Mouse (Mus musculus): ENCODE results near the gene Rasgef1b.

Gene Rasgef1b

DNA sequence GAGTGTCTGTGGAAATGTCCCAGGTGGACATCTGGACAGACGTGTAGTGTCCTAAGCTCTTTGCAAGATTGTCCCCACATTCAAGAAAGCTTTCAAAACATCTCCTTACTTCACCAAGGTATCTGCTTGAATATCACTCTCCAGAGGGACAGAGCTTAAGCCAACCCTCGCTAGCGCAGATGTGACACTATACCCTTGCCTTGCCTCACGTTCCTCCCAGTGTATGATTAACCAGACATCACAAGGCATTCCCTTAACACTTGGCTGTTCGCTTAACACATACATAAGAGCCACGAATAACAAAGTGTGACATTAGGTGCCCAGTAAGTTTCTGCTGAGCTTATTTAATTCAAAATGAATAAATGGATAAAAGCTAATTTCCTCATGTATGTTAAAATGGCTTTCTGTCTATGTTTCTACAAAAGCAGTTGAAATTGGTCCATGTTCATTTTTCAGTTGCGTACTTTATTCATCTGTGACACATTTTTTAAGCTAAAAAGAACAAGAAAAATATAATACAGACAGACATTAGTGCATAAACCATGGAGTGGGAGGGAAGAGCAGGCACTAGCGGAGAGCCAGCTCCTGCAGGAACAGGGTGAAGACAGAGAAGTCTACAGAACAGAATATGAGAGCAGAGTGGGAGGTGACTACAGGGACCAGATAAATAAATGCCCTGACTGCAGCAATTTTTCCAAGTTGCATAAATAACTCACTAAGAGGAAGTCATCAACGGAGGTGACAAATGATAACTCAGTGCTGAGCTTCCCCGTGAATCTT lies 126.4 kb downstream of the Rasgef1b start:
- no peak for DNase-seq (ENCODE audit: low read depth)

DNA sequence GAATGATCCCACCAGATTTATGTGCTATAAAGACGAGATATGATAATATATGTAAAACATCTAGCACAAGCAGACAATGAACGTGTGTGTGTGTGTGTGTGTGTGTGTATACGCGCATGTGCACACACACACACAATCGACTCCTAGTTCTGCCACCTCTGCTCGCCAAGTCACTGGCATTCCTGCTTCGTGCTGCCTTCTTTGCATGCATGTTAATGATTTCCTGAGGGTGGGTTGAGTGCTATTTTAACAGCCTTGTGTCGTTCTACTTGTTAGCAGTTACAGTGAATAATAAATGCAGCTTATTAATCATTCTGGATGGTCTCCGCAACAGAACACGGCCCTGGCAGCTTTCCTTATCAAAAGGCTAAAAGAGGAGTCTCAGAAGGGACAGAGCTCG lies 129.5 kb downstream of the Rasgef1b start:
- DNase-seq (ENCODE audit: low read depth) = no peak

DNA sequence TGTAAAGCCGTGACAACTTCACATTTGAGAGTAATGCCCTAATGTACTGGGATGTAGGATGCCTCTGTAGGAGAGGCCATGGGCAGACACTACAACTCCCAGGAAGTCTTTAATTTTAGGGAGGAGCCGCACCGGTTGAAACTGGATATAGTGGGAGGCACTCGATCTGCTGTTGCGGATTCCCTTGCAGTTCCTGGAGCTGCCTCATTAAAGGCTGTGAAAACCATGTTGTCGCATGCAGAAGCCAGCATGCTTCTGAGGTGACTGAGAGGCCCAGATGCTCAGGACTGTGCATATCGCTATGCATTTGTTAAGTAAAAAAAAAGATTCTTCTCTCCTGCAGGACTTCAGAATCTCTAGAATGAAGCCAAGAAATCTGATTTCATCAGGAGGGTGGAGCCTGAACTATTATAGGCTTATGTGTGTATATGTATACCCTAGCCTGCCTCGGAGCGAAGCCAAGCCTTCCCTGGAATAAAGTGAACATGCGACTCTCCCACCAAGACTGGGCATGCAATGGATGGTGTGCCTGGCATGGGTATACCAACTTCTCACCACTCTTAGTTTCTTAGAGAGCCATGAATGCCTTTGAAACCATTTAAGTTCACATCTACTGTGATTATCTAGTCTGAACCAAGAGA lies 130.3 kb downstream of the Rasgef1b start:
- no peak for DNase-seq (ENCODE audit: low read depth)

DNA sequence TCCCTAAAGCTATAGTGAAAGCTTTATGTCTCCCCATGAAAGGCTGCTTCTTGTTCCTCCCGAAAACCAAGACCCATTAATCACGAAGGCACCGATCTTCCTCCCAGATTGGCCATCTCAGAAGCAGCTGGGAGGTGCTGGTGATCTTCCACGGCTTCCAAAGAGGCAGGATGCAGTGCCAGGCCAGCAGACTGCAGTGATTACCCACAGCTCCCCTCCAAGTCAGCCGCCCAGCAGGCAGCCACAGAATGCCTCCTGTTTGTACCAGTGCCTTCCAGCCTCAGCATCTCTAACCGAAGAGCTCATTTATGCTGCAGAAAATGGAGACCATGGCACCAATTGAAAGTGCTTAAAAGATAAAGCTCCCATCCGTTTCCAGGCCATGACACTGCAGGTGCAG lies 131.2 kb downstream of the Rasgef1b start:
- DNase-seq (ENCODE audit: low read depth) = no peak

DNA sequence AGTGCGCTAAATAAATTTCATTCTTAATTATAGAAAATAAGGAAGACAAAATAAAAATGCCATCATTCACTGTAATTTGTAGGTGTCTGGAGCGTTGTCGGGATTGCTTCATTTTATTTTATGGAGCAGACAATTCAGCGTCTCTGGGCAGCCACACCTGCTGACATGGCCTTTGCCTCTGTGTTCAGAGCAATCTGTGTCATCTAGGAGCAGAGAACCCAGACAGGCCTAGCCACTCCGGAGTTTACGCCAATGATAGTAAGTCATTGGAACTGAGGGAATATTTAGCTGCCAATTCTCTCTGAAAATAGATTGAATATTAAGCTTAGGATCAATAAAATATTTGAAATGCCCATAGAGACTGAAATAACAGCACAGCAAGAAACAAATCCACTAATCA lies 137.5 kb downstream of the Rasgef1b start:
- no peak for DNase-seq (ENCODE audit: low read depth)

DNA sequence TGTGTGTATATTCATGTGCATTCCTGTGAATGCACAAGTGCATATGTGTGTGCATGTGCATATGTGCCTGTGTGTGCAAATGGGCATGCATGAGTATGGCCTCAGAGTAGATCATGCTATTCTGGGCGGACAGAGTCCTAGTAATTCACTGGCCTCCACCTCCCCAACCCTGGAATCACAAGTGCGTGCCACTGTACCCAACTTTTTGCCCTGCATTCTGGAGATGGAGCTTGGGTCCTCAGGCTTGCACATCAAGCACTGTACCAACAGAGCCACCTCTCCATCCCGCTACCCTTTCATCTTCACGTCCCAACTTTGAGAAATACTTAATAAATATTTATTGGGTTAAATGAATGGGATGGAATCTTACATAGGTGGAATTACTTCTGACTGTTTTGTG lies 138.3 kb downstream of the Rasgef1b start:
- no peak for DNase-seq (ENCODE audit: low read depth)

DNA sequence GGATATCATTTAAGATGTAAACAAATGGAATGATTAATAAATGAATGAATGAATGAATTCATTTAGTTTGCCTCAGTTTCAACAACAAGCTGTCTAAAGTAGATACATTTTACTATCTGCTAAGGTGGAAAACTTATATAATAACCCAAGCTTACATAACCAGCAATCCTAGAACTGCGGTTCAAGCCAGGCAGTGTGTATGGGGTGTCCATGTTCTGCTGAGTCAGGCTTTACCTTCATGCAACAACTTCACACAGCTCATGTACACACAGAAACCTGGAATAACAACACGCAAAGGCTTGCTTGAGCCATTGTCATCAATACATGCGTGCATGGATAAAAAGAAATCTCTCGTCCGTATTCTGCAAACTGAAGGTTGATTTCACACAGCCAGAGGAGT lies 140.9 kb downstream of the Rasgef1b start:
- no peak for DNase-seq (ENCODE audit: low read depth)

DNA sequence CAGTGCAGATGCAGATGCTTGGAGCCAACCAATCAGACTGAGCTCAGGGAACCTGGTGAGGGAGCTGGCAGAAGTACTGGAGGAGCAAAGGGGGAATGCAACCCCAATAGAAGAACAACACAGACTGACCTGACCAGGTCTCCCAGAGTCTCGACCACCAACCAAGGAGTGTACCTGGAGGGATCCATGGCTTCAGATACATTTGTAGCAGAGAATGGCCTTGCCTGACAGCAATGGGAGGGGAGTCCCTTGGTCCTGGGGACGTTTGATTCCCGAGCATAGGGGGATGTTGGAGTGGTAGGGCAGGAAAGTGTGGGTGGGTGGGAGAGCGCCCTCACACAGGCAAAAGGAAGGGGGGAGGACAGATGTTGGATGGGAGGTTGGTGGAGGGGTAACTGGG lies 141.3 kb downstream of the Rasgef1b start:
- no peak for DNase-seq (ENCODE audit: low read depth)

DNA sequence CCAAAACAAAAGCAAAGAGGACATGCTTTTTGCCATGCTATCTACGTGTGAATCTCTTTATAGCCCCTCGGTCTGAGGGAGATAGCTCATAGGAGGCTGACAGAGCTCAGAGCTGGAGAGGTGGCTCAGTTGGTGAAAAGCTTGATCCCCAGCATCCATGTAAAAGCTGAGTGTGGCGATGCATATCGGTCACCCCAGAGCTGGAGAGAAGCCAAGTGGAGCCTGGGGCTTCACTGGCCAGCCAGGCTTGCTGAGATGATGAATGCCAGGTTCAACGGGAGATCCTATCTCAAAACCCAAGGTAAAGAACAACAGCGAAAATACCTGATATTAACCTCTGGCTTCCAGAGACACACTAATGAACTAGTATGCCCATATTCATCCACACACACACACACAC lies 142.6 kb downstream of the Rasgef1b start:
- DNase-seq (ENCODE audit: low read depth) = no peak

DNA sequence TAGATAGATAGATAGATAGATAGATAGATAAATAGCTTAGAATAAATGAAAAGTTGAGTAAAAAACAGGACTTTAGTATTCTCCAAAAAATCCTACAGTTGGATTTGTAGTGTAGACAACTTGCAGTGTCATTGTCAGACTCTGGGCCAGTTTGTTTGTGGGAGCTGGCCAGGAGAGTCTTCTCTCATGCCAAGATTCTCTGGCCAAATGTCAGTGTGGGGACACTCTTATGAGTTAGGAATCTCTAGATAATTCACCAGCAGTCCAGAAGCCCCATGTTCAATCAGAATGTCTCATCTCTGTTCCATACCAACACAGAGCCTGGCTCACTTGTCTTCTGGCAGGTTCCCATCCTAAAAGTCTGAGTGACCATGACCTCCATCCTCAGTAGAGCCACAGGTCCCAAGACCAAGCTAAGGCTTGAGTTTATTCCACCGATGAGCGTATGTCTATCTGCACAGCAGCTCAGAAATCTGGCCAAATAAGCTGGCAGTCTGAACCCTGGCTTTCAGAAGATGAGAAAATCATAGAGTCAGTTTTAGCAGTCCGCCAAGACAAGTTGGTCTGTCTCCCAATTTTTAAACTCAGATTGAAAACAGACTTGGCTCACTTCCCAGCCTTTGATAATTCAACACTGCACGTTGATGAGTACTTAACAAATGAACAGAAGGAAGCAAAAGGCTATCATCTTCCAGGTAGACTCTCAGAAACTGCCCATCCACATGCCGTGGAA lies 143.5 kb downstream of the Rasgef1b start:
- no peak for DNase-seq (ENCODE audit: low read depth)

DNA sequence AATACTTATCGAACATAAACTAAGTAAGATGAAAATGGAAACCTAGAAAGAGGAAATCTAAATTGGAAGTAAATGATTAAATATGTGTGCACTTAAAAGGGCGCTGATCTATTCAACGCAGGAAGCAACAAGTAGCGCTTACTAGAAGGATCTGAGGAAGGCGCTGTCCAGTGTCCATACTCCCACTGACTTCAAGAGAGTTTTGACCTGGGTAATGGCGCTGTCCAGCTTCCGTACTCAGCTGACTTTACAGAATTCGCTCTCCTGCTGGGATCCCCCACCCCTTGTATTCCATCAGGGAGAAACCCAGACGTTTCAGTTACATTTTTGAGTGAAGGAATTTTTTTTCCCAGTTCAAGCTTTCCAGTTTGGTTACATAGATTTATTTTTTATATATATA lies 144.6 kb downstream of the Rasgef1b start:
- DNase-seq (ENCODE audit: low read depth) = no peak

DNA sequence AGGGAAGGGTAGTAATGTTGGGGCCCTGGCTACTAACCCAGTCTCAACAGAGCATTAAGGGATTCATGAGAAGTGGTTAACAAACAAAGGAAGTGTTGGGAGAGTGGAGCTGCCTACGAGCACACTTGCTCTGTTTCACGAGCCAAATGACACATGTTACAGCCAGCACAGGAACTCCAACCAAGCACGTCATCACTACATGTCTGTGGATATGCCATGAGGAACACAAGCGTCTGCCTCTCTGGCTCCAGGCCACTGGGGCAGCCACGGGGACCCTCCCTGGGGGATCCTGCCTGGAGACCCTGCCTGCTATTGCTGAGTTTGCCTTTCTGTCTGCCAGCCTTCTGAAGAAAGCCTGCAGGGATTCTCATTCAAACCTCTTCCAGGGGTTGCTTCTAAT lies 146.8 kb downstream of the Rasgef1b start:
- no peak for DNase-seq (ENCODE audit: low read depth)

DNA sequence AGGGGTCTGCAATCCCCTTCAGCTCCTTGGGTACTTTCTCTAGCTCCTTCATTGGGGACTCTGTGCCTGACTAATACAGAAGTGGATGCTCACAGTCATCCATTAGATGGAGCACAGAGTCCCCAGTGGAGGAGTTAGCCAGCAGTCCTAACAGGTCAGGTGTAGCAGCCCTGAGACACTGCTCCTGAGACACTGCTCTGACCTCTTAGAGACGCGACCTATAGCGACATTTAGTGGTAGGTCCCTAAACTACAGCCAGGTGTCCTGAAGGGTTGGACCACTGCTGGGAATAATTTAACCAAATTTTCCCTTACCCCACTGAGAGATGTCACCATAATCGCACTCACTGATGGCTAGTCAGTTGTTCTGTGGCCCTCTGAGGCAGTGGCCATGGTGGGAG lies 150.2 kb downstream of the Rasgef1b start:
- no peak for DNase-seq (ENCODE audit: low read depth)

DNA sequence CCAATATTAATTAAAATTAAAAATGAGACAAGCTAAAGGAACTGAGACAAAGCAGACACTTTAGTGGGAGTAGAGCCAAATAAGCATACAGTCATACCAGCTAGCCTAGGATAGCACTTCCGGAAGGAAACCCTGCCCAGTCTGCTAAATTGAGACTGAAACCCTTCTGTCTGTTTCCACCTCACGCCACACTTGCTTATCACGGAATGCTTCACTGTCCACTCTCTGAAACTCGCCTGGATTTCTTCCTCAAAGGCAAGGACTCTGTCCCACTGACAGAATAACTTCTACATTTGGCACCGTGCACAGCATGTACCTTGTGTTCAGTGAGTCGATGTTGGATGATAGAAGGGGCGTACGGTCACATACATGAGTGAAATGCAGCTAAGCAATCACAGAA lies 153.0 kb downstream of the Rasgef1b start:
- no peak for DNase-seq (ENCODE audit: low read depth)

DNA sequence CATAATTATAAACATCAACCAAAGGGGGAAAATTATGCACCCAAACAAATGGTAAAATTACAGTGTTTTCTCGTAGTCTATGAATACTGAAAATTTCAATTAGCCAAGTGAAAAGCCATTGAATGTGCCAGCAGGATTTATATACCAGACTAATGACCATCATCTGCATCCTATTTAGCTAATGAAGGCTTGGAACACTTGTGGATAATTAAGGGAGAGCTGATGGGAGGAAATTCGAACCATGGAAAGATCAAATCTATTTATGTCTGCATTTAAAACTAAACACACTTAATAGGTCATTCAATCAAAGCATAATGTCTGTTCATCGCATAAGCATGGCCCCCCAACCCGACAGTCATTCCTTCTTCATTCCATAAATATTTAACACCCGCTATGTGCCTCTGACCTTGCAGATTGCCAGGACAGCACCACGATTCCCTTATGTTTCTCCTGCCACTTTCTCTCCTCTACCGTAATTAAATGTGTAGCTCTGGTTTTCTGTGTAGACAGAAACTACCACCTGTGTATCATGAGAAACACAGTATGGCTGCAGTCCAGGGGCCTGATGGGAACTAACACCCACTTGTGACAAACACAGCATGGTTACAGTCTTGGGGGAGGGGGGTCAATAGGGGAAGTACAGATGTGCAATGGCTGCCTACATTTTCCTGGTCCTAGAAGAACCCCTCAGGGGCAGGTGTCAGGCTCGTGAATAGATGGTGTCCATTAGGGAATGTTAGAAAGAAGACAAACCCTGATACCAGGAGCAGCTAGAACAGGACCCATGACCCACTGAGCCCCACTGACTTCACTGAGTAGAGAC lies 164.2 kb downstream of the Rasgef1b start:
- no peak for DNase-seq (ENCODE audit: low read depth)

DNA sequence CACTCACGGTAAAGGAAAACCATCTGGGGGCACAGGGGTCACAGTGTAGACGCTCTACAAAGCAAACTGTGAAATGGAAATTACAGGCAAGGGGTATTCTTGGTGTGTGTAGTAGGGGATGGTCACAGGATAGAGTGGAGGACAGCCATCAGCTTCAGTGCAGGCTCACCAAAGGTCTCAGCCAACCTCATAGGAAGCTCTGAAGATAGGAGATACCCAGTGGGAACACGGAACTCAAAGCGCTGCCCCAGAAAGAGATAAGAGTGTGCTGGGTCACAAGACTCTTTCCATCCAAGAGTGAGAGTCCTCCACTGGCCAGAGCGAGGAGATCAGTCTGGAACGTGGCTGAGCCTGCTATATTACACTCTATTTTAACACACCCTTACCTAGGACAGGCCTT lies 166.8 kb downstream of the Rasgef1b start:
- DNase-seq (ENCODE audit: low read depth) = no peak

DNA sequence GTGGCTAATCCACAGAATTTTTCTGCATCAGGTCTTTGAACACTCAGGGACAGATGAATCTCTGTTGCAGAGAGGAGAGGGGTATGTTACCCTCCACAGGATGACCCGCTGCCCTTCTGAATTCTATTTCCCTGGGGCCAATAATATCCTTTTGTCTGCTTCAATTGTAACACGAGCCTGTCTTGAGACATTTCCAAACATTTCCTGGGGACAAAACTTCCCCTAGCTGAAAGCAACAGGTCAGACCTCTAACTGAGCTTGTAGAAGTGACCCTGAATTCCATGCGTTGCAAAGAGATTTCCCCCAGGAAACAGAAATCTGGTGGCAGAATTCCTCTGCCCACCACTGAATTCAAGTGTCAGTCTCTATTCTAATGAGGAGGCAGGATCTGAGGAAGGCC lies 169.1 kb downstream of the Rasgef1b start:
- no peak for DNase-seq (ENCODE audit: low read depth)

DNA sequence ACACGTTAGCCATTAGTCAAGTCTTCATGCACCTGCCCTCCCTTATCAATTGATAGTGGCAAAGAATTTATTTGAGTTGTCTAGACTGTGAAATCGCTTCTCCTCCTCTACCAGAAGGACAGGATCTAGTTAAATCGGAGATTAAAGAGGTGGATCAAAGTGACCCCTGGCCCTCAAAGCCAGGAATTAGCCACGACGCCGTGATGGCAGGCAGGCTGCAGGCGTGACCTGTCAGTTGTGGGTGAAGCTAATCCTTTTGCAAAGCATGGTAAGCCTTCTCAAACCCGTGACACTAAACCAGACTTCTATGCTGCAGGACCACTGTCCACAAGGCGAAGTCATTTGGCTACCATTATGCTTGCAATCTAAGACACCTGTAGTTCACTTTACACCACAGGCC lies 170.6 kb downstream of the Rasgef1b start:
- no peak for DNase-seq (ENCODE audit: low read depth)

DNA sequence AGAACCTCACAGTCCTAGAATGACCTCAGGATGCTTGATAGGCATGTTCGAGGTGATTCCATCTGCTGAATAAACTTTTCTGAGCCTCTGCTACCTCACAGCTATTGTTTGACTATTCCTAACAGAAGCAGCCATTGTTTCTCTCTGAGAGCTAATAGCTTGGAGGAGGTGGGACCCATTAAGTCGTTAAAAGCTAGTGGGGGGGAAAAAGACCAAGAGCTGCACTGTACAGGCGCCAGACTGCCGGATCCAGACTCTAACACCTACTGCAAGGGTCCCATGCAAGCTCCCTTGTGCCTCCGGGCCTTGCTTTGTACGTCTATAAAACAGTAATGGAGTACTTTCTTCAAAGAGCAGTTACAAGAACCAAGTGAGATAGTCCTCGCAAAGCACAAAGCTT lies 176.2 kb downstream of the Rasgef1b start:
- no peak for DNase-seq (ENCODE audit: low read depth)

DNA sequence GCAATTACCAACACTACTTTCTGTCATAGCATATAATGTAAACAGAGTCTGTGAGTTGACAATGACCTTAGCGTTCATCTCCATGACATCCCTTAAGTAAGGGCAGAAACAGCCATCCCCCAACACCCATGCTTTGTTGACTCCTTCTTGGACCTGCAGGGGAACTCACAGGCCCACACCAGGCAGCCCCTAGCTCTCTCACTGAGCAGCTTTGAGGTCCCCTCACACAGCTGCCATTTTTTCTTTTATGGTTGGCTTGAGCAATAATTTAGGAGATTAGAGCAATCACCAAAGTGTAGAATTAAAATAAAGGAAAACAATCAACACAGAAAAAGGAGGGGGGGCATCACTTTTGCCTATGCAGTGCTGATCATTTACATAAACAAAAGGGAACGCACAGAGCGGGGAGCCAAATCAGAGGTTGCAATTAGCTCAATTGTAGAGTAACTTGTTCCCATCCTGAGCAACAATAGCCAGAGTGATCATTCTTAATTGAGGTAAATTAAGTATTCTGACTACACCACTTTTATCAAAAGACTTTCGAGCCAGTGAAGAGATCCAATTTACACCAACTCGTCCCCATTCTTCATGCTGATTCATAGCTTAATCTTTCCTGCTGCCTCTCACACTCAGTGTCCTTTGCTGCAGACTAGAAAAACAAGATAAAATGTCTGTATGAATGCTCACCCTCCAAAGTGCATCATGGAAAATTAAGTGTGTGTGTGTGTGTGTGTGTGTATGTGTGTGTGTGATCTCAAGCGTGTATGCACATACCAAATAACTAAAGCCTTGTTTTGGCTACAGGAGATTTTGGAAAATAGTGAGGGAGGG lies 184.0 kb downstream of the Rasgef1b start:
- DNase-seq (ENCODE audit: low read depth) = no peak

DNA sequence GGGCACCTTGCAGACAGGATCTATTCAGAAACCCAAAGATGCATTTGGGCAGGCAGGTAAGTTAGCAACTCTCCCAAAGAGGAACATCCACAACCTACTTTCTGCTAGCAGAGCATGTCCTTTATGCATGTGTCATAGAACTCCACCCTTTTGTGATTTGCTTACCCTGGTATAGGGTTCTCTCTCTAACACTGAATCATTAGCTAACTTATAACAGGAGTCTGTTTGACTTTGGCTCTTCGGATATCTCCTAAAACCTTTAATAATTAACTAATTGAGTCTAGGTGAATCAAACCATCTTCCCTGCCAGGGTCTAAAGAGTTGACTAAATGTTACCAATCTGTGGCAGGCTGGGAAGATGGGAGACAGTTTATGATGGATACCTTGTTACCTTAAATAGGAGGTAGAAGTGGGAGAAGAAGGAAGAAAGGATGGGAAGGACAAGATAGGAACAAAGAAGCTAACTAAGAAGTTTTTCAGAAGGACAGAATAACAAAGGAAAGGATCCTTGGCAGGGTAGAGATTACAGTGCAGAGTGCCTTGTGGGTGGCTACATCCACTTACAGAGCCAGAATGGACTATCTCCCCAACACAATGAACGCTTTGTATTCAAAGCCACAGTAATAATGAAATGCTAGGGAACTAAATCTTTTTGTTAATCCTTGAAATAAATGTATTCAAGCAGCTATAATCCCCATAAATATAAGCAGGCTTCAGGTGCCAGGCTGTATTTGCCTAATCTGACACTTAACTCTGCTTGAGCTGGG lies 186.7 kb downstream of the Rasgef1b start:
- no peak for DNase-seq (ENCODE audit: low read depth)

Measured in 416B (cell line).